Mouse (Mus musculus) brain, adult 2 months (tissue): Measurements from ENCODE around the gene Rabggta.

ENCODE experiments used
- DNase-seq: peaks from one replicate; pipeline ENCODE4 v3.0.0; 2011; ENCODE audit warnings: low read depth, low spot score

Gene Rabggta

GRCm38 (mm10) chr14:55697226-55697625 lies 24.8 kb downstream of the Rabggta start:
- DNase-seq = no peak

DNA sequence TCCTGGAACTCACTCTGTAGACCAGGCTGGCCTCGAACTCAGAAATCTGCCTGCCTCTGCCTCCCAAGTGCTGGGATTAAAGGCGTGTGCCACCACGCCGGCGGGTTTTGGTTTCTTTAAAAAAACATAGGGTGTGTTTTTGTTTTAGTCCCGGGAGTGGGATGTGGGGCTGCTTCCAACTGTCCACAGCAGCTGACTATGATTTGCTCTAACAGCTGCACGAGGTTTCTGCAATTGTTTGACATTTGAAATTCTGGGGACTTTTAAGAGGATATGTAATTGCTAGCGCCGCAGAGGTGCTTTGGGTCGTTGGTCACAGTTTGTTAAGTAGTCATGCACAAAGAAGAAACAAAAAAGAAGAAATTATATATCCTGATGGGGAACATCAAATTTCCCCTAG lies 32.6 kb downstream of the Rabggta start:
- no peak for DNase-seq

GRCm38 (mm10) chr14:55682118-55682493 lies 40.0 kb downstream of the Rabggta start:
- no peak for DNase-seq

DNA sequence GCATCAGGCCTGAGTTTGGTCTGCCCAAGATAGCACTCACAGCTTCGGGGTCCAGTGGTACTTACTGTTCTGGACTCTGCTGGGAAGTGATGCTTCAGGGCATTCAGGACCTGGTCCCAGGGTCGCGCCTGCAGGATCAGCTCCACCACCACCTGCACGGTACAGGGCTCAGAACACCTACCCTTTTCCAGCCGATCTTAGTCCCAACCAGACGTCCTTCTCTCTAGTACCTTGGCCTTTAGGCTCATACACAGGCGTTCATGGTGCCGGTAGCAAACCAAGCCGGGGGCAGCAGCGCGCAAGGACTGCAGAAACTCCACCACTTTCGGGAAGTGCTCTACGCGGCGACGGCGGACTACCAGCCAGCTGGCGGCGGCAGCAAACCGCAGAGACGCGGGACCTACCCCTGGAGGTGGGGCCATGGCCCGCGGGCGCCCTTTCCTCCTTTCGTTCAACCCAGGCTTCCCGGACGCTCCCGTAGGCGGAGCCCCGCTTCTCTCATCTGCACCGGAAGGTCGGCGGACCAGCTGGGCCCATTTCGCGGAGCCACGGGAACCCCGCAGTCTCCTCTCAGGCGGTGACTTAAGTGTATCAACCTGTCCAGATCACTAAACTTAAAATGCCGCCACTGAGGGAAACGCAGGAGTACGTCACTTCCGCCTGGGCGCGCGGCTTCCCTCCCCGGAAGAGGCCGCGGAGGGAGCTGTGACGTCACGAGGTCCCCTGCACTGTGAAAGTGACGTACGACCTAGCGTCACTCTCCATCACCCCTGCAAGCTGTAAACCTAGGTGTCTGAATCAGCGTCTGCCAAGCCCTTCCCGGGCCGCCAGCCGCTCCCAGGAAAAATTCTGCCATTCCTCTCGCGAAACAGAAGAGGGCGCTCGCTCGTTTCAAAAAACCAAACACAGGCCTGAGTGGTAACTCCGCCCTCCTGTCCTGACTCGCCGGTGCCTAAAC lies 40.6 kb downstream of the Rabggta start, which contains the start of gene Tinf2:
Gene Tinf2, minus strand, starts transcription at position 661 of the 958 bp plus-strand sequence.
- peak; percentile 100 for DNase-seq

- DNase-seq = no peak
Observed at GRCm38 (mm10) chr14:55677615-55678014, 44.4 kb downstream of the Rabggta start.

- DNase-seq = no peak
Observed at GRCm38 (mm10) chr14:55672741-55673060, 49.4 kb downstream of the Rabggta start.

DNA sequence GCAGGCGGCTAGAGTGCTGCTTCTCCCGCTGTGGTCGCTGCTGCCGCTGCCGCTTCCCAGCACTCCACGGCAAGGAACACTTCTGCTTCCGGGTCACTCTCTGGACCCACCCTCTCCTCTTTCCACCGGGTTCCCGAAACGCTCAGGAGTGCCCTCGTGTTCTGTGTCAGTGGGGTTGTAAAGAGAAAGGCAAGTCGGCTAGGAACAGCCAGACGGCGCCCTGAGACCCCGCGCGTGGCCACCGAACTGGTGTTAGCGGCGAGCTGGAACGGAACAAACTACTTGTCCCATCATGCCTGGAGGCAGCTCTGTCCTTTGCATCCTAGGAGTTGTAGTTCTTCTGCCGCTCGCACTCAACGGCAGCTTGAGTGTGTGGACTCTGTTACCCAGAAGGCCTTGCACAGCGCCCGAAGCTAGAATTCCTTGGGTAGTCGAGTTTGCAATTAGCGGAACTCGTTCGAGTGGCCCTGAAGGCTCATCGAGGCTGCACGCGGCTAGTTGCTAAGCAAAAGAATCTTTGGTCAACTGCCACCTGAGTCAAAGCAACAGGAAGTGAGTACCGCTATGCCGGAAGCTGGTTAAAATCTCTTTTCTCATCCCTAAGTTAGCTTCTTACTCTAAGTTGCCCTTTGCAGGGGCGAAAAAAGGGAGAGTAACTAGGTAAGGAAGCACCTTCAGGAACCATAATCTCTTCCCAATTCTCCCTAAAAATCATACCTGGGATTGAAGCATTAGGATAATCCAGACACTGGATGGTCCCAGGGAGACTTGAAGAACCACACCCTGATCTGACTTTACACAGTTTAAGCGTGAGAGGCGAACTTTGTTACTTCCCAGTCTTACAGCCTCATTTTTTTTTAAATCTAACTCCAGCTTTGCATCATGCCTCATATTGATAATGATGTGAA lies 50.0 kb downstream of the Rabggta start, which contains the start of the genes Gmpr2 and Nedd8:
Gene Gmpr2, plus strand, starts transcription at position 109 of the 908 bp plus-strand sequence.
Gene Nedd8, minus strand, starts transcription at position 292 of the 908 bp plus-strand sequence.
- peak; percentile 99 for DNase-seq

DNA sequence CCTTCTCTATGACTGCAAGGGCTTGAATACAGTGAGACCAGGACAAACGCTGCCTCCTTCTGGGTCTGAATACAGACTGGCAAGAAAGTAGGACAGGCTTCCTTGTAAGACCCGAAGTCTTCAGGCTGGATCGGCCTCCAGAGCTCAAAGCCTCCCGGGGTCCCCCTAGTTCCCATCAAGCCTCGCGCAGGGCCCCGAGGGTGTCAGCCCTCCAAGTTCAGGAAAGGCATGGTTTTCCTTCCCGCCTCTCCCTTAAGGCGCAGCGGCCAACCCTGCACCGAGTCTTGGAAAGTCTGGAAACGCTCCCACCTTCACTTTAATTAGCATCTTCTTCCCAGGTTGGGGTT lies 50.6 kb downstream of the Rabggta start:
- no peak for DNase-seq
